Mouse (Mus musculus) cerebellum, adult (tissue): ENCODE measurements around the gene Olfr317.
"Not testable (repeated sequence)": the region's sequence is repeated elsewhere in the genome, so short reads cannot be mapped to it uniquely, and the experiment has no call there.

Experiments
- ATAC-seq: cut with Nextera tagmentation; 2 replicates; pipeline ENCODE4 v1.9.2; 2017; ENCODE audit warnings: mild to moderate bottlenecking, moderate library complexity, mixed read lengths; ENCODE audit not compliant: insufficient number of reproducible peaks, low FRiP score, low TSS enrichment

Olfr317 gene

GRCm38 (mm10) chr11:58738792-58739262 is at the start of gene Olfr317:
Olfr317 (minus strand) TSS chr11:58739212.
- ATAC-seq = no peak

GRCm38 (mm10) chr11:58788346-58788745 is 49.3 kb upstream of the Olfr317 start:
- ATAC-seq = no peak

- ATAC-seq = no peak
Measured at GRCm38 (mm10) chr11:58787651-58788050, 48.6 kb upstream of the Olfr317 start.

DNA sequence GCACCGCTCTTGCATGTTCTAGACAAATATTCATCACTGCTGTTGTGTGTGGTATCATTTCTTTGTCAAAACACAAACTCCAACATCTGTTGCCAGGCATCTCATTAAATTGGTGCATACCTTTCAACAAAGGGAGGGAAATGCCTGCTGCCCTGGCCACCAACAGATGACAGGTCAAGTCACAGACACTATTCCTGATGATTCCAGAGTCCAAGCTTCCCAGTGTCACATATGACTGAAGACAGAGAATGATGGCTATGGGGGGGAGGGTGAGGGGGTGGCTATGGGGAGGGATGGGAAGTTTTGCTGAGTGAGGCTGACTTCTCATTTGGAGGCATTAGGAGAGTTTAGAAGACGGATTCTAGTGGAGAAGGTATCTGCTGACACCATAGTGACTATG is 45.2 kb upstream of the Olfr317 start:
- ATAC-seq = no peak

DNA sequence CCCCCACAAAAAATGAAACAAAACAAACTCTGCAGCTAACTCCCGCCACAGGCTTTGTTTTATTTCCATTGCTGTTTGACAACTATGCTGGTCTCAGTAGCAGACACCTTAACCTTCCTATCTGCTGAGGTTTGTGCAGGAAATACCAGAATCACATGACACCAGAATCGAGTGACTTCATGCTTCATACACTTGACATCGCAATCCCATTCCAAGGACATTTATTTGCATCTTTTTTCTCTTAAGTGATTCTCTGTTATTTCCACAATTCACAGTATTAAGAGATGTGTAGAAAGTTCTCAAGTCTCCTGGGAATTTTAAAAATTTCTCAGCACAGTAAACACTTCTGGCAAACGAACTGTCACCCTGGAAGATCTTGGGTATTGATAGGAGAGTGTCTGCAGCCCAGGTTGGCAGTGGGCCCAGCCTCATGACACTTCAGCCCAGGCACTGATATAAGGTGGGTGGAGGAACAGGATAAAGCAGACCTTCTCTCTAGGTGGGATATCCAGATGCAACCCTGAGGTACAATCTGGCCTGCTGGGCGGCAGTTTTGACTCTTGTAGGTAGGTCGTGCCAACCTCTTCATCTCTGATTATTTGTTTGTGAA is 43.6 kb upstream of the Olfr317 start, which contains the start of gene Olfr314:
Olfr314 (plus strand) TSS at position 473 of the 610 bp plus-strand sequence.
- ATAC-seq = no peak

- ATAC-seq = no peak
Measured at GRCm38 (mm10) chr11:58772888-58773287, 33.9 kb upstream of the Olfr317 start, which contains the start of gene Olfr315. Olfr315 (plus strand) TSS chr11:58773188.

GRCm38 (mm10) chr11:58752434-58752833 is 13.4 kb upstream of the Olfr317 start, which contains the start of gene Olfr316:
Olfr316 (plus strand) TSS chr11:58752734.
- no peak for ATAC-seq

DNA sequence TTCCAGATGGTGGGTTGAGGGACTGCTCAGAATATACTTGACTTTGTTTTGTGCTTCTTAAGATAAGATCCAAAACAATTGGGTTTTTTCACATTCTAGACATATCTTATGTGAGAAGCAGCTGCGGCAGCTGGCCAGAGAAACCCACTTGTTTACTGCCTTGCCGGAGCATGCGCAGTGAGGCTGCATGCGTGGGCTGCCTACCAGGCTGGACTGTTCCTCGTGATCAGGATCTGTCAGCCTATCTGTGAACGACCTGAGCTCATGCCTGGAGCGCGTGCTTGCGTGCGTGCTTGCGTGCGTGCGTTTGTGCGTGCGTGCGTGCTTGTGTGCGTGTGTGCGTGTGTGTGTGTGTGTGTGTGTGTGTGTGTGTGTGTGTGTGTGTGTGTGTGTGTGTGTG is 12.1 kb upstream of the Olfr317 start:
- not testable (repeated sequence) for ATAC-seq

- no peak for ATAC-seq
Measured at GRCm38 (mm10) chr11:58733372-58733771, 5.6 kb downstream of the Olfr317 start.

GRCm38 (mm10) chr11:58727896-58728650 is 10.9 kb downstream of the Olfr317 start:
- ATAC-seq = not testable (repeated sequence)

DNA sequence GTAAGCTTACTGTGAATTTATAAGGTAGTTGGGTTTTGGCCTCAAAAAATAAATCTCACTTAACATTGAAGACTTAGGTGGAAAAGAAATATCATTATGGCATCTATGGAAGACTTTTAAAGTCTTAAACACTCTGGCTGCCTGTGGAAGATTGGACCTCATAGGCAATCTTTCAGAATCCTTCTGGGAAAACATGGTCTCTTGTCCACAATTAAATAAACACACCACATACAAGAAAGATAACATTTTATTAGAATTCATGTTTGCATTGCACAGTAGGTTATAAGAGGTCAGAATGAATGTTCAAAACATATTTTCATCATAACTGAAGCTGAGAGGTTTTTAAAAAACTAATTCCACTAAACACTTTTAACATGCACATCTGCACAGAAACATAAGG is 15.1 kb downstream of the Olfr317 start, which contains the start of gene Olfr318:
Olfr318 (minus strand) TSS at position 101 of the 400 bp plus-strand sequence.
- no peak for ATAC-seq

GRCm38 (mm10) chr11:58719701-58720100 is 19.3 kb downstream of the Olfr317 start:
- no peak for ATAC-seq

DNA sequence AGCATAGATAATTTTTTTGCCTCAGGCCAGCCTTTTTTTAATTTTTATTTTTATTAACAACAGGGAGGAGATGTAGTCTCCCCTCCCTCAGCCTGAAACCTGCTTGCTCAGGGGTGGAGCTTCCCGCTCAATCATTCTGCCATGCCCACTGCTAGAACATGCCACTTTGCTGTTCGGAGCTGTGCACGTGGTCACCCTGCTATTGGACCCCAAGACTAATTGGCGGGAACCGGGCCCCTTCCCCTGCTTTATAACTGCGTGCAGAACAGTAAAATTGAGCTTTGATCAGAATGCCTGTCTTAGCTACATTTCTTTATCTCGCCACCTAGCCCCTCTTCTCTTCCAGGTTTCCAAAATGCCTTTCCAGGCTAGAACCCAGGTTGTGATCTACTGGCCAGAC is 21.3 kb downstream of the Olfr317 start:
- ATAC-seq = not testable (repeated sequence)

DNA sequence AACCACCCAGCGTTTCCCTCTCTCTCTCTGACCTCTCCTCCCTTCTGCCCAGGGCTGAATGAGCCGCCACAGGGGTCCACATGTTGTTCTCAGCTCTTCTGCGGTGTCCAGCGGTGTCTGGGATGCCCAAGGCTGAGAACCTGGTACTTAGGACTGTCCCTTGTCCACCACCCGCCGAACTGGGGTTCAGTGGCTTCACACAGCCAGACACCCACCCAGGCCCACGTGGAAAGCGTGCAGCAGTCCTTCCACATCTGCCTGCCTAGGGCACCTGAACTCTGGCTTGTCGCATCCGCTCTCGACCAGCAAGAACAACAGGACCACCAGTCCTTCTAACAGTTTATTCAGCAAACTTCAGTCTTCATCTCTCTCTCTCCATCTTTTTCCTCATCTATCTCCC is 29.9 kb downstream of the Olfr317 start:
- ATAC-seq = no peak

DNA sequence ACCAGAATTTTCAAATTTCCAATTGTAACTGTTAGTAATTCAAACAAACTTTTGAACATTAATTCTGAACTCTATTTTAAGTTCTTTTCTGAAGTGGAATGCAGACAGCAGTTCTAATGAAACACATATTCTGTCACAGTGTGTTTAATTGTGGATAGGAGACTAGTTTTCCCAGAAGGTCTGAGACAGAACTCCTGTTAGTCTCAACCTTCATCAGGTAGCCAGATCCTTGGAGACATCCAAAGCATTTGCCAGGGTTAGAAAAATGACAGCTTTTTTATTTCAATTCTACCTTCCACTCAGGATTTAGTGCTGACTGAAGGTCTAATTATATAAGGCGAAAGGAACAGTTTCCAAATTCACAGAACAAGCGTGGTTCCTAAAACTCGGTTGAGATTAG is 40.1 kb downstream of the Olfr317 start, which contains the start of gene Olfr319:
Olfr319 (plus strand) TSS at position 301 of the 400 bp plus-strand sequence.
- ATAC-seq = no peak
